Mouse (Mus musculus) heart, adult 8-10 months (tissue): Measurements from ENCODE around the gene Eif5. TPM values are rescaled to one million over a fixed set of nuclear protein-coding genes. Genes with fewer than 3 reads are reported as not detected.
A peak's percentile ranks its signal among the peaks of the same experiment; 100 is the strongest.
"Not testable (repeated sequence)": the region's sequence is repeated elsewhere in the genome, so short reads cannot be mapped to it uniquely, and the experiment has no call there.

Source experiments
- DNase-seq: peaks from one replicate; pipeline ENCODE4 v3.0.0; 2022; ENCODE audit warnings: low spot score
- total RNA-seq, 4 experiments: library from RNA; stranded (reverse); gene quantifications; 2 replicates each; pipeline ENCODE4 v1.2.4; 2022

Gene Eif5
- 100 to 1,000 TPM; 155 to 196 (median 171) TPM for total RNA-seq

DNA sequence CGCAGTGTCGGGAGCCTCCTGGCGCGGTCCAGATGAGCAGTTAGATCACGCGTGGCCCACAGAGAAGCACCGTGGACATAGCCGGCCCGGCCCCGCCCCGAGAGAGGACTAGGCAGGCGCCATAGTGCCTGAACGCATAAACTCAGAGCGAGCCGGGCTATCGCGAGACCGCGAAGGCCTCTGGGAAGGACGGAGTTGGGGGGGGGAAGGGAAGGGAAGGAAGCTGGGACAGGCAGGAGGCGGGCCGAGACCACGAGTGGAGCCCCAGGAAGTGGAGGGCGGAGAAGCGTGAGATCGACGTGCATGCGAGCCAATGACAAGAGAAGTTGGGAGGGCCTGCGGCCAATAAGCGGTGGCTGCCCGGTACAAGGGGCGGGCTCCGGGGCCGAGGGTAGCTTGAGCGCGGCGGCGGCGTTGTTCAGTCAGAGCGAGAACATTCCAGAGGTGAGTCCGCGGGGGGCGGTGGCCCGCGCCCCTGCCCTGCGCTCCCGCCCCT is at the start of gene Eif5:
Eif5 (plus strand) TSS at position 221 of the 496 bp plus-strand sequence.
- DNase-seq: peak; percentile 99

- no peak for DNase-seq
These were observed 48.5 kb upstream of the Eif5 start for GRCm38 (mm10) chr12:111489261-111489865.

- no peak for DNase-seq
These were observed 42.9 kb upstream of the Eif5 start for GRCm38 (mm10) chr12:111494931-111495330.

- DNase-seq: no peak
These were observed 40.7 kb upstream of the Eif5 start for GRCm38 (mm10) chr12:111497076-111497475.

GRCm38 (mm10) chr12:111499617-111500016 is 38.2 kb upstream of the Eif5 start:
- DNase-seq: no peak

DNA sequence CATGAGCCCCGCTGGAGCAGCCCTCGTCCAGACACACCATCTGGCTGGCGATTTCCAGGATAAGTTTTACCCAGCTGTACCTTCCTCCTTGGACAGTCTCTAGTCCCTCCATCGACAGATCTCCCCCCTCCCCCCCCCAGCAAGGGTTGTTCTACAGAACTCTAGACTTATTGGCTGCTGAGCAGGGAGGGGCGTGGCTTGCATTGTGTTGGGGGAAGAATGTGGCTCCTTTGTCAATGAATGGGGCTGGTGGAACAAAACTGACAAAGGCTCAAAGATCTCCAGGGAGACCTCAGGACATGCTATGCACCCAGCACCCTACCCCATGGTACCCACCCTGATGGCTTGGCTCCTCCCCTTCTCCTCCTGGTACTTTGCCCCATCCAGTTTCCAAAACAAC is 37.1 kb upstream of the Eif5 start:
- no peak for DNase-seq

DNA sequence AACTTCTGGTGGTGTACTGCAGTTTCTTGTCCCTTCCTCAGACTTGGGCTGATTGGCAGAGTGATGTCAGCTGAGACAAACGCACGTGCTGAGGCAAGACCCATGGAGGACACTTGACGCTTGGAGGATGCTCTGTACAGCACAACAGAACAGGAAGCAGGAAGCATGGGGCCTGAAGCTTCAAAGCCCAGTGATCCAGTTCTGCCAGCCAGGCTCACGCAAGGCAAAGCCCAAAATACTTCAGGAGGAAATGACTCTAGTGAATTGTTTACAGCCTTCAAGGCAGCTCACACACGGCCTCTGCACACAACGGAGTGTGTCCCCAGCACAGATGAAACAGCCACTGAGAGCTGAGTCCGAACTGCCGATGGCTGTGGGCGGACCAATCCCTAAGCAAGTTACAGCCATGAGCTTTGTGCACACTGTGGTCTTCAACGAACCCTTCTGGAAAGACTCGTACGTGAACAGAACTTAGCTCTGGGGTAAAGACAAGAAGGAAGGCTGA is 34.7 kb upstream of the Eif5 start:
- DNase-seq: no peak

DNA sequence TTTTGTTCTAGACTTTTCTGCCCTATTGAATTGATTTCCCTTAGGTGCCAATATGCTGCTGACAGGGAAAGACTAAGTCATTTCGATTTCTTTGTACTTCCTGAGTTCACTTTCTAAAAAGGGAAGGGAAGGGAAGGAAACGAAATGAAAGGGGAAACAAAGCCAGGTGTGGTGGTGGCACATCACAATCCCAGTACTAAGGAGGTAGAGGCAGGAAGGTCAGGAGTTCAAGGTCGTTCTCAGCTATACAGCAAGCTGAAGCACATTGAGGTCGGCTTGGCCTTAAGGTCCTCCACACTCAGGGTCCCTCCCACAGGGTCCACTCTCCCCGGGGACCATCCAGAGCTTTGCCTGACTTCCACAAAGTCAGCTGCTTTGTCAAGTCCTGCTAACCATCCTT is 34.2 kb upstream of the Eif5 start:
- DNase-seq: no peak

DNA sequence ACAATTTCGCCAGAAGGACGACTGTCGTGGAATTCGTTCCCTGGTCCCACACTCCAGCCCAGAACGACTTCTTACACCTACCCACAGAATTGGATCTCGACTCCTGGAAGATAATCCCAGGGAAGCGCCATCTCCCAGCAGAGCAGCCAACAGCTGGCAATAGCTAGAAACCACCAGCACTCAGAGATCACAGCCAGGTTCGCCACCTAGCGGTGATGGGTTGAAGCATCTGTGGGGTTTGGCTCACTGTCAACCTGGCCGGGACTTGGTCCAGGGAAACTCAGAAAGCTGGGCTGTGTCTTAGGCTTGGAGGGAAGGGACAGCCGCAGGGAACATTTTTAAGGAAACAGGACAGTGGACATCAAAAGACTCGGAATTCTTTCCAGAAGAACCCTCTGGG is 32.9 kb upstream of the Eif5 start:
- DNase-seq: peak; percentile 94

- no peak for DNase-seq
These were observed 30.8 kb upstream of the Eif5 start for GRCm38 (mm10) chr12:111507001-111507400.

DNA sequence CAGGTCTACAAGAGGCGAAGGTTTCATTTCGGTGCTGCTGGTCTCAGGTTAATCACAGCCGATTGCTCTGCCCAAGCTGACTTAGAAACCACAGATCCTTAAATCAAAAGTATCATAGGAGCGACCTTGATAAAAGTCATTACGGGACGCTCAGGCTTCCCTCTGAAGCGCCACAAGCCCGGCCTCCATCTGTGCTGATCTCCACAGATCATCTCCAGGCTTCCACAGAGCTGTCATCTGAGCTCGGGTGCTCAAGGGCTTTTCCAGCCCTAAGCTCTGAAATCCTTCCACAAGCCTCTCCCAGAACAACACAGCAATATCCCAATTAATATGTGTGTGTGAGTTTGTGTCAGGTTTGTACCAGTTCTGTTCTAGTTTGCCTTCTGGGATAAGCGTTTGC is 29.9 kb upstream of the Eif5 start:
- DNase-seq: no peak

DNA sequence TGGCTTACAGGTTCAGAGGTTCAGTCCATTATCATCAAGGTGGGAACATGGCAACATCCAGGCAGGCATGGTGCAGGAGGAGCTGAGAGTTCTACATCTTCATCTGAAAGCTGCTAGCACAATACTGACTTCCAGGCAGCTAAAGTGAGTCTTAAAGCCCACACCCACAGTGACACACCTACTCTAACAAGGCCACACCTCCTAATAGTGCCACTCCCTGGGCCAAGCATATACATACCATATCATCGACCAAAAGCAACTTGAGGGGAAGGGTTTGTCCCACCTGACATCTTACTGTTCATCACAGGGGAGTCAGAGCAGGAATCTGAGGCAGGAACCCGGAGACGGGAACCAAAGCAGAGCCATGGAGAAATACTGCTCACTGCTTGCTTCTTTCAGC is 29.4 kb upstream of the Eif5 start:
- DNase-seq: not testable (repeated sequence)

DNA sequence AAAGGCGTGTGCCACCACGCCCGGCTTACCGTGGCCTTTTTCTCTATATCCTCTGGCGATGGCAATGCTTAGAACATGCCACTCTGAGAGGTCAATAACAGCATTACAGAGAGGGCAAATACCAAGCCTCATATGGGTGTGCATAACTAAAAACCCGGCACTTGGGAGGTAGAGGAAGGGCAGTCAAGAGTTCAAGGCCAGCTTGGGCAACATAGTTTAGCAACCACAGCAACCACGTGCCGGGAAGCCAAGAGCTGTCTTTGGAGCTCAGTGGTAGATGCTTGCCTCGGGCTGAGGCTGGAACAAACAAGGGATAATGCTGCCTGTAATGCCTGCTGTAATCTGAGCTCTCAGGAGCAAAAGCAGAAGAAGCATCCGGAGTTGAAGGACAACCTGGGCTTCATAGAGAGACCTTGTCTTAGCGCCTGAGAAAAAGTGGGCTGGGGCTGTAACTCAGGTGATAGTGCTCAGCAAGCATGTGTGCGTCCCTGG is 25.2 kb upstream of the Eif5 start:
- DNase-seq: no peak

DNA sequence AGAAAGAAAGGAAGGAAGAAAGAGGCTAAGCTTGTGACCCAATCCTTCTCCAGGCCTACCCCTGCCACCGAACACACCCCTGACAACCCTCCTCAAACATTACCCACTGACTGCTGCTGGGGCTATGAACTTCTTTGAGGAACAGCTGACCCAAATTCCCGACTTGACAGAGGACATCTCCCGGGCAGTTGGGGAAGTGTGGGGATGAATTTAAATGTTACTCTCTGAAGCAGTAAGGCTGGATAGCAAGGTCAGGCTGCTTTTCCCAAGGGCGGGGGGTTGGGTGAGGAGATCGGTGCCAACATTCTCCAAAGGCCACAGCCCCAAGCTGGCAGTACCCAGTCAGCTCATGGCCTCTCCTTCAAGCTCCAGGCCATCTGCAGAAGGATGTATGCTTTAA is 24.1 kb upstream of the Eif5 start:
- no peak for DNase-seq

GRCm38 (mm10) chr12:111514231-111514792 is 23.5 kb upstream of the Eif5 start:
- no peak for DNase-seq

GRCm38 (mm10) chr12:111514874-111515649 is 22.8 kb upstream of the Eif5 start:
- no peak for DNase-seq

DNA sequence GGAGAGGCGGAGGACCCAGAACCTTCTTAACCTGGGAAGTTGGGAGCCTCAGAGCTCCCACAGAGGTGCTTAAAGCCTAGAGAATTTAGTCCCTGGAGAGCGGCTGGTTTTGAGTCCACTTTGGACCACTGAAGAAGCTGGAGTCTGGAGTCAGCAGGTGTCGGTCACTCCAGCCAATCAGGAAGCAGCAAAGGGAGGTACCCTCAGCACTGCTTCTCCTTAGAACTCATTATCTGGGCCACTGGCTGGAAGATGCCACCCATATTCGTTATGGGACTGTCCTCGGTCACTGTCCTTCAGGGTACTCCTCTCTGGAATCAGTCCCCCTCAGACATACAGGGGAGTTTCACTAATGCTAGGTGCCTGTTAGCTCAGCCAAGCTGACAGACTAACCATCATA is 21.9 kb upstream of the Eif5 start:
- no peak for DNase-seq

DNA sequence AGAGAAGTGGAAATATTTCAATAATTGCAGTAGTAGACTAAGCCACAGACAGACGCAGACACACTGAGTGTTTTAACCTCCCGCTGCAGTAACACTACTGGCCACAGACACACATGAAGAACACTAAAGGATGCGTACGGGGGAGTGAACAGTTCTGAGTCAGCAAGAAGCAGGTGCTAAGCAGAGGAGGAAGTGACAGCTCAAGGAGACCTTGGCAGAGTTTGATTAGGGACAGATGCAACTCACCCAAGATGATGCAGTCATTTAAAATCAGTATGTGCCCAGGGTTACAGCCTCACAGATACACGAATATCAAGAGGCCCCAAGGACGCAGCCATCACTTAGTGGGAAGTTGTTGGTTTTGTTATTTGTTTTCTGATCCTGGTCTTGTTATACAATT is 21.0 kb upstream of the Eif5 start:
- no peak for DNase-seq

GRCm38 (mm10) chr12:111517901-111518300 is 19.9 kb upstream of the Eif5 start:
- DNase-seq: no peak

DNA sequence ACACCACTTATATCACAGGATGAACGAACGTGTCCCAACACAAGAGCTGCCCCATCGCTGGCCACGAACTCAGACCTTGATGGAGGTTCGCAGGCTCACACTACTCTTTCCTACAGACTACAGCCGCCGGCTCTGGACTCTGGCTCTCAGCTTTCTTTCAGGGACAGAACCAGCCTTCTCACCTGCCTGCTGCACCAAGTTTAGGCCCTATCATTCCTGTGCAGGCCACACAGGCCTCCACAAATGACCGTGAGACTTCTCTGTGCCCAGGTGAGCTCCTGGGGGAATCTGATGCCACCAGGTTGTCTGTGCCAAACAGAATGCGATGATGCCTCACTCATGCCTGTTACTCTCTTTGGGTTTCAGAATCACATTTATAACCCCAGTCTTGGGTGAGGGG is 19.4 kb upstream of the Eif5 start:
- no peak for DNase-seq

DNA sequence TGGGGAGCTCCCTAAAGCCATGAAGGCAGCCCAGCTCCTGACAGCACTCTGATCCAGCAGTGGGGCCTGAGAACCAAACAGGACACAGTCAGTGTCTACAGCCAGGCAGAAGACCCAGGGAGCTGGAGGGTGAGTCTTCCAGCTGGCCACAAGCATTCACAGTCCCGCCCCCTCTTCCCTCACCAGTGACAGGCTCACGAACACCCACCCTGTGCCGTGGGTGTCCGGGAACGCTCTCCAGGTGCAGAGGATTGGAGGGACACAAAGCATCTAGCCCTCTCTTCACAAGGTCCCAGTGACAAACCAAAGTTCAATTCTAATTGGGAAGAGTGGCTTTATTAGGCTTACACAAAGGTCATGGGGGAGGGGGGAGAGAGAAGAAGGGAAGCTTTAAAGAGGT is 18.0 kb upstream of the Eif5 start:
- no peak for DNase-seq

DNA sequence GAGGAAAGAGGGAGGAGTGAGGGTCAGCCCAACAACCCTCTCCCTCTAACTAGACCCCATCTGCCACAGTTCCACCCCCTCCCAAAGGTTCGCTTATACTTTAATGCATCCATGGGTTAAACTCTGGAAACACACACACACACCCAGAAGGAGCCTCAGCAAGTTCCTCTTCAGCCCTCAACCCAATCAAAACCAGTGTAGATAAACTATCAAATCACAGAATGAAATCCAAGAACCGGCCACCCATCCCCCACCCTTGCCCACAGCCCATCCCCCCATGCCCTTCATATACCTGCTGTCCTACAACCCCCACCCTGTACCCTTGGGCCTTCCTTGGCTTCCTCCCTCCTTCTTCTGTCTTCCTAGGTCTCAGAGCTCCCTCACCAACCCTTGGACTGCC is 16.8 kb upstream of the Eif5 start:
- no peak for DNase-seq

DNA sequence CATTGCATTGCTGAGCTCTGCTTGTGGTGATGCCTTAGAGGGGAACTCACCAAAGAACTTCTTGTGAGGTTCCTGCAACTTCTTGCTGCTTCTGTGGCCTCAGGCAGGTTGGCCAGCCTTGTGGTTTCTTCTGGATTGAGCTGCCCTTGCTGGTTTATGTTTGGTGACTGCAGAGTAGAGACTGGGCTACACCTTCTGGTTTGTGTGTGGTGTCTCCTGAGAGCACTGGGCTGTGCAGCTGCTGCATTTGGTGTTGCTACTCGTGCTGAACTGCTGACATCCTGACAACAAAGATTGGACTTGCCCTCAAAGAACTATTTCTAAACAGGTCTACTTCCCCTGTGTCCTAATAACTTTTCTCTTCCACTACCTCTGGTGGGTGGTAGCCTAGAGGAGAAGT is 13.3 kb upstream of the Eif5 start:
- no peak for DNase-seq
